Mouse (Mus musculus) heart, postnatal 0 days (tissue): ENCODE measurements around the gene Rac2. TPM values are rescaled to one million over a fixed set of nuclear protein-coding genes. Genes with fewer than 3 reads are reported as not detected.

Experiments
- ATAC-seq: fragments of 200-750 bp; cut with Nextera tagmentation; 2 replicates; pipeline ENCODE4 v1.8.0; 2017; ENCODE audit warnings: low read depth, moderate number of reproducible peaks, moderate library complexity; ENCODE audit not compliant: insufficient read depth
- DNase-seq: peaks from one replicate; pipeline ENCODE4 v3.0.0-alpha.2; 2016; ENCODE audit warnings: low spot score
- H3K27ac ChIP-seq: fragments of 300-500 bp; sonication (generic); 2 replicates; pipeline ENCODE4 v1.5.1; 2014; ENCODE audit warnings: low read depth, mild to moderate bottlenecking
- H3K27me3 ChIP-seq: fragments of 300-500 bp; sonication (generic); 2 replicates; pipeline ENCODE4 v1.6.1; 2014; ENCODE audit warnings: low read length, mixed read lengths; ENCODE audit not compliant: control insufficient read depth, insufficient read depth
- H3K36me3 ChIP-seq: fragments of 300-500 bp; sonication (generic); replicated peaks from 2 replicates; pipeline ENCODE4 v1.6.1; 2014; ENCODE audit warnings: low read length, mixed read lengths; ENCODE audit not compliant: control insufficient read depth, insufficient read depth
- H3K4me1 ChIP-seq: fragments of 300-500 bp; sonication (generic); 2 replicates; pipeline ENCODE4 v1.6.1; 2014; ENCODE audit warnings: antibody characterized with exemption; ENCODE audit not compliant: control insufficient read depth, insufficient read depth
- H3K4me2 ChIP-seq: fragments of 300-500 bp; sonication (generic); 2 replicates; pipeline ENCODE4 v1.6.1; 2014; ENCODE audit warnings: low read depth, mild to moderate bottlenecking, low read length, moderate library complexity
- H3K4me3 ChIP-seq: fragments of 300-500 bp; sonication (generic); 2 replicates; pipeline ENCODE4 v1.5.1; 2014; ENCODE audit warnings: low read depth, low read length
- H3K9ac ChIP-seq: fragments of 300-500 bp; sonication (generic); replicated peaks from 2 replicates; pipeline ENCODE4 v1.6.1; 2014; ENCODE audit warnings: low read depth, low read length, mixed read lengths
- H3K9me3 ChIP-seq: fragments of 300-500 bp; sonication (generic); replicated peaks from 2 replicates; pipeline ENCODE4 v1.6.1; 2016; ENCODE audit warnings: low read length; ENCODE audit not compliant: control insufficient read depth
- CTCF ChIP-seq: IDR thresholded peaks from 2 replicates; pipeline ENCODE4 v1.5.1; 2016; ENCODE audit warnings: antibody characterized with exemption, control low read depth, low read depth
- EP300 ChIP-seq: IDR thresholded peaks from 2 replicates; pipeline ENCODE4 v1.6.1; 2016; ENCODE audit warnings: antibody characterized with exemption, low read depth
- WGBS: fragments of 180-500 bp; shearing (Covaris S2); extraction: QIAGEN DNeasy Blood & Tissue Kit; methylation state at CpG from one replicate; pipeline ENCODE4 v1.1.7; 2014; 5-methylcytosine and 5-hydroxymethylcytosine counted together
- polyA plus RNA-seq: library from polyadenylated mRNA; unstranded; fragments of >200 nt; fragmentation: Nextera tagmentation; extraction: Ambion mirVana; gene quantifications from 2 replicates; pipeline ENCODE4 v1.2.1, GENCODE M21; 2015
- total RNA-seq: library from RNA; depleted of rRNA; stranded (reverse); fragments of >200 nt; gene quantifications from 2 replicates; pipeline ENCODE4 v1.2.3, GENCODE M21; 2014; ENCODE audit warnings: low replicate concordance

Rac2 gene
- total and polyA plus RNA-seq, 2 experiments from 2014 or later, result 3.1 to 4.0 TPM

GRCm38 (mm10) chr15:78563344-78563743 is 9.2 kb downstream of the Rac2 start:
- 95% methylated on average over 3 of the region's 3 CpGs for WGBS
- no peak overlapping the region for H3K27ac ChIP-seq
- H3K36me3 ChIP-seq, result no peaks in the 10 kb centered on the region
- ATAC-seq (no peak), DNase-seq (no peak)
- no peak overlapping the region for H3K9ac ChIP-seq
- no peaks in the 10 kb centered on the region for H3K27me3 ChIP-seq
- TF ChIP-seq EP300 (no peak), CTCF (no peak)
- no peak overlapping the region for H3K4me3 ChIP-seq
- no peak overlapping the region for H3K4me2 ChIP-seq
- H3K9me3 ChIP-seq, result no peaks in the 10 kb centered on the region
- no peaks in the 10 kb centered on the region for H3K4me1 ChIP-seq

- Histone ChIP-seq H3K4me3 (no peak overlapping the region), H3K9ac (no peak overlapping the region), H3K4me2 (no peak overlapping the region), H3K4me1 (no peaks in the 10 kb centered on the region), H3K9me3 (no peaks in the 10 kb centered on the region), H3K27ac (no peak overlapping the region; the same call in 1 of the 2 replicates), H3K36me3 (no peaks in the 10 kb centered on the region), H3K27me3 (no peaks in the 10 kb centered on the region; the same call in 1 of the 2 replicates)
- no peak for TF ChIP-seq CTCF
- no peak for TF ChIP-seq EP300
- DNase-seq, result no peak
- ATAC-seq, result no peak
- 61% methylated on average over 11 of the region's 11 CpGs for WGBS
These were observed 13.2 kb downstream of the Rac2 start for GRCm38 (mm10) chr15:78559141-78559979.

- 57% methylated on average over 10 of the region's 10 CpGs for WGBS
- TF ChIP-seq CTCF, result no peak
- no peak for TF ChIP-seq EP300
- no peak for ATAC-seq
These were observed 14.7 kb downstream of the Rac2 start for GRCm38 (mm10) chr15:78557693-78558535.

GRCm38 (mm10) chr15:78554545-78555313 is 17.9 kb downstream of the Rac2 start:
- Histone ChIP-seq H3K27me3 (no peaks in the 10 kb centered on the region; the same call in 1 of the 2 replicates), H3K4me2 (peak overlapping the region; percentile 10; the same call in 1 of the 2 replicates), H3K4me3 (peak overlapping the region; percentile 22), H3K4me1 (no peaks in the 10 kb centered on the region), H3K27ac (no peak overlapping the region), H3K36me3 (no peaks in the 10 kb centered on the region), H3K9me3 (peaks cover 6% of the 10 kb centered on the region), H3K9ac (no peak overlapping the region)
- TF ChIP-seq CTCF, result no peak; the same call in 1 of the 2 replicates
- no peak for TF ChIP-seq EP300
- 58% methylated on average over 25 of the region's 25 CpGs for WGBS
- ATAC-seq, result no peak
- no peak for DNase-seq

More at GRCm38 (mm10) chr15:78557693-78558535, 14.7 kb downstream of the Rac2 start:
- H3K9ac ChIP-seq, result no peak overlapping the region
- H3K4me3 ChIP-seq, result no peak overlapping the region
- H3K27me3 ChIP-seq, result no peaks in the 10 kb centered on the region; the same call in 1 of the 2 replicates
- H3K4me2 ChIP-seq, result no peak overlapping the region
- no peak overlapping the region for H3K27ac ChIP-seq
- H3K9me3 ChIP-seq, result peaks cover 3% of the 10 kb centered on the region; the same call in 1 of the 2 replicates
- DNase-seq, result no peak
- H3K36me3 ChIP-seq, result no peaks in the 10 kb centered on the region
- no peaks in the 10 kb centered on the region for H3K4me1 ChIP-seq

- H3K27me3 ChIP-seq, result peaks cover 12% of the 10 kb centered on the region
- H3K36me3 ChIP-seq, result no peaks in the 10 kb centered on the region
- no peak overlapping the region for H3K4me3 ChIP-seq
- no peak for DNase-seq
- ATAC-seq, result no peak
- TF ChIP-seq CTCF (no peak), EP300 (no peak)
- 69% methylated on average over 4 of the region's 4 CpGs for WGBS
- no peak overlapping the region for H3K27ac ChIP-seq
- H3K9ac ChIP-seq, result no peak overlapping the region
- no peak overlapping the region for H3K4me2 ChIP-seq
- peaks cover 6% of the 10 kb centered on the region for H3K9me3 ChIP-seq
- no peaks in the 10 kb centered on the region for H3K4me1 ChIP-seq
These were observed 23.3 kb downstream of the Rac2 start for GRCm38 (mm10) chr15:78549189-78549734.
